23 mouse cellular contexts compared by ENCODE assay signal in the genomic region with DNA sequence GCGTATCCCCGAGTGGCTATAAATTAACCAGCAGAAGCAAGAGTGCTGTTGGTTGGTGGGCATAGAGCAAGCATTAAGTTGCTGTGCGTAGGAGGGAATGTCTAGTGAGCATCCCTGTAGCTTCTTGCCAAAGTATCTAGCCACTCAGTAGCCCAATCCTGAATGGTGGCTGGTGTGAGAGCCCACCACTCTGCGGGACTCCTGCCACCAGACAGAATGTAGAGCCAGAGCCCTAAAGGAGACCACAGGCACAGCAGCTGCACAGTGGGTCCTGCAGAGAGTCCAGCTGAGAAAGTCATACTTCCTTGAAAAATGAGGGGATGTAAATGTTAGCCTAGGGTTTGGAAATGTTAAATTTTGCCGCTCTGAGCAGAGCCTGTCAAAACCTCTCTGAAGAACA.
A peak's percentile ranks its signal among the peaks of the same experiment; 100 is the strongest.
DNase-seq lines count a peak whose midpoint lies in the region; ATAC-seq and TF ChIP-seq lines count a peak whose summit lies in the region.
"Had no signal": no experiment of that assay in that cellular context is flagged by ENCODE, and none has a peak within 500 bp of the region (broad histone marks: within the 10 kb centered on the region; RNA-seq: fewer than 3 reads in every experiment).

No protein-coding gene starts in this region.

- H3K27ac ChIP-seq in midbrain, embryonic 11.5 days (ENCODE audit: low read depth, low read length): no peak overlapping the region
- no peak overlapping the region for H3K27ac ChIP-seq in midbrain, postnatal 0 days (ENCODE audit: low read depth, low read length)
- H3K27ac ChIP-seq in midbrain, embryonic 16.5 days (ENCODE audit: low read length): 0 out of 2 replicates have a peak overlapping the region, but pooled peaks have one; percentile 15
- H3K27ac ChIP-seq in forebrain, embryonic 13.5 days: no peak overlapping the region
- H3K27ac ChIP-seq: embryonic facial prominence, embryonic 10.5 days; embryonic facial prominence, embryonic 12.5 days had no signal

- ATAC-seq in midbrain, embryonic 11.5 days (ENCODE audit: low FRiP score): no peak
- no peak for ATAC-seq in midbrain, postnatal 0 days (ENCODE audit: low FRiP score)
- no peak for ATAC-seq in midbrain, embryonic 16.5 days
- ATAC-seq in forebrain, embryonic 13.5 days: no peak
- ATAC-seq: activated CD4-positive, CD25-positive, alpha-beta regulatory T cell, adult 4 months; CD4-positive, CD25-positive, alpha-beta regulatory T cell, adult 4 months; forebrain, embryonic 14.5 days; forebrain, embryonic 16.5 days; Patski had no signal

- no peaks in the 10 kb centered on the region for H3K9me3 ChIP-seq in midbrain, embryonic 11.5 days (ENCODE audit: control insufficient read depth, low read length)
- no peaks in the 10 kb centered on the region for H3K9me3 ChIP-seq in midbrain, postnatal 0 days (ENCODE audit: low read length)
- H3K9me3 ChIP-seq in midbrain, embryonic 16.5 days (replicated peaks; ENCODE audit: control insufficient read depth, low read length, poor library complexity, severe bottlenecking): no peaks in the 10 kb centered on the region
- H3K9me3 ChIP-seq in forebrain, embryonic 13.5 days (replicated peaks): no peaks in the 10 kb centered on the region
- H3K9me3 ChIP-seq: embryonic facial prominence, embryonic 10.5 days; embryonic facial prominence, embryonic 12.5 days had no signal

- no peak for TF ChIP-seq CTCF in midbrain, postnatal 0 days (IDR thresholded peaks at IDR 0.05)

- intact Hi-C loops in left cerebral cortex, postnatal 4 days (cut with DNase I): no loop called here
- intact Hi-C loops in left cerebral cortex, postnatal 10 days (cut with DNase I): no loop called here

- 80% methylated on average over 5 of the region's 5 CpGs for WGBS in midbrain, embryonic 11.5 days
- WGBS in midbrain, postnatal 0 days: 55% methylated on average over 5 of the region's 5 CpGs
- WGBS in midbrain, embryonic 16.5 days: 70% methylated on average over 5 of the region's 5 CpGs
- 93% methylated on average over 5 of the region's 5 CpGs for WGBS in forebrain, embryonic 13.5 days

- H3K4me3 ChIP-seq in midbrain, embryonic 11.5 days (ENCODE audit: low read depth, low read length): no peak overlapping the region
- H3K4me3 ChIP-seq in midbrain, postnatal 0 days (ENCODE audit: low read depth, low read length): no peak overlapping the region
- no peak overlapping the region for H3K4me3 ChIP-seq in midbrain, embryonic 16.5 days (ENCODE audit: low read depth, low read length)
- no peak overlapping the region for H3K4me3 ChIP-seq in forebrain, embryonic 13.5 days
- H3K4me3 ChIP-seq: embryonic facial prominence, embryonic 10.5 days; embryonic facial prominence, embryonic 12.5 days had no signal

- H3K4me1 ChIP-seq in midbrain, embryonic 11.5 days (ENCODE audit: control insufficient read depth, insufficient read depth, low read length): peaks cover 5% of the 10 kb centered on the region
- peaks cover 12% of the 10 kb centered on the region; the same call in 1 of the 2 replicates for H3K4me1 ChIP-seq in midbrain, postnatal 0 days (ENCODE audit: insufficient read depth, low read length)
- peaks cover 28% of the 10 kb centered on the region for H3K4me1 ChIP-seq in midbrain, embryonic 16.5 days (ENCODE audit: control insufficient read depth, insufficient read depth, low read length)
- H3K4me1 ChIP-seq in forebrain, embryonic 13.5 days: peaks cover 43% of the 10 kb centered on the region

- no peaks in the 10 kb centered on the region for H3K36me3 ChIP-seq in midbrain, embryonic 11.5 days (ENCODE audit: control insufficient read depth, insufficient read depth, low read length)
- no peaks in the 10 kb centered on the region for H3K36me3 ChIP-seq in midbrain, postnatal 0 days (ENCODE audit: insufficient read depth, low read length)
- H3K36me3 ChIP-seq in midbrain, embryonic 16.5 days (ENCODE audit: control insufficient read depth, insufficient read depth, low read length): no peaks in the 10 kb centered on the region
- no peaks in the 10 kb centered on the region for H3K36me3 ChIP-seq in forebrain, embryonic 13.5 days (ENCODE audit: poor library complexity, severe bottlenecking)
- H3K36me3 ChIP-seq: embryonic facial prominence, embryonic 10.5 days; embryonic facial prominence, embryonic 12.5 days; G1E had no signal

- no peak overlapping the region for H3K9ac ChIP-seq in midbrain, embryonic 11.5 days (ENCODE audit: low read length)
- no peak overlapping the region for H3K9ac ChIP-seq in midbrain, postnatal 0 days (replicated peaks; ENCODE audit: low read length, poor library complexity, severe bottlenecking)
- 0 out of 2 replicates have a peak overlapping the region, but pooled peaks have one; percentile 34 for H3K9ac ChIP-seq in midbrain, embryonic 16.5 days (ENCODE audit: low read depth, low read length)
- H3K9ac ChIP-seq in forebrain, embryonic 13.5 days: no peak overlapping the region
- H3K9ac ChIP-seq: embryonic facial prominence, embryonic 12.5 days had no signal

- peak; percentile 51 for DNase-seq in left cerebral cortex, postnatal 4 days
- no peak for DNase-seq in left cerebral cortex, postnatal 10 days (ENCODE audit: extremely low spot score in 1 of 2, low spot score in 2 of 2)
- peak; percentile 80 for DNase-seq in midbrain, embryonic 11.5 days (ENCODE audit: low spot score, missing footprints)
- DNase-seq in midbrain, postnatal 0 days (ENCODE audit: low spot score): no peak
- DNase-seq: adrenal gland, adult 8-10 months; adrenal gland, postnatal 14 days; adrenal gland, postnatal 36 days; B cell, adult 2 months; cerebellum, adult 11-12 months; cerebellum, adult 2 months; cerebellum, adult 9-10 months; cerebellum, postnatal 25 days had no signal

- no peaks in the 10 kb centered on the region for H3K27me3 ChIP-seq in midbrain, embryonic 11.5 days (ENCODE audit: control insufficient read depth, insufficient read depth, low read length)
- H3K27me3 ChIP-seq in midbrain, postnatal 0 days (ENCODE audit: insufficient read depth, low read length): no peaks in the 10 kb centered on the region
- no peaks in the 10 kb centered on the region for H3K27me3 ChIP-seq in midbrain, embryonic 16.5 days (ENCODE audit: control insufficient read depth, insufficient read depth, low read depth, low read length)
- H3K27me3 ChIP-seq in forebrain, embryonic 13.5 days: no peaks in the 10 kb centered on the region
- H3K27me3 ChIP-seq: CH12.LX; embryonic facial prominence, embryonic 12.5 days; Patski had no signal

- H3K4me2 ChIP-seq in midbrain, embryonic 11.5 days: no peak overlapping the region
- no peak overlapping the region for H3K4me2 ChIP-seq in midbrain, postnatal 0 days (ENCODE audit: low read depth, low read length, poor library complexity, severe bottlenecking)
- no peak overlapping the region for H3K4me2 ChIP-seq in midbrain, embryonic 16.5 days (ENCODE audit: low read length)
- H3K4me2 ChIP-seq in forebrain, embryonic 13.5 days: no peak overlapping the region
- H3K4me2 ChIP-seq: embryonic facial prominence, embryonic 12.5 days had no signal

Comparison
In these comparisons a context has a peak if more than half of its experiments do, and no peak if none do; other contexts are left out.
1. DNase-seq: peak in left cerebral cortex, postnatal 4 days (single experiment) and midbrain, embryonic 11.5 days (single experiment); none in left cerebral cortex, postnatal 10 days (0 of 2) and midbrain, postnatal 0 days (single experiment).